Mouse (Mus musculus) E14TG2a.4 (cell line): ENCODE data around the gene Por.

Source experiments
- CTCF ChIP-seq: conservative IDR thresholded peaks from 2 replicates; pipeline ENCODE4 v1.5.1; 2014; ENCODE audit warnings: low read length
- NANOG ChIP-seq: IDR thresholded peaks from 2 replicates; pipeline ENCODE4 v1.6.1; 2014; ENCODE audit warnings: borderline replicate concordance, low read length, mixed read lengths
- POU5F1 ChIP-seq: IDR thresholded peaks from 2 replicates; pipeline ENCODE4 v1.6.1; 2014; ENCODE audit warnings: low read length, borderline replicate concordance

- TF ChIP-seq CTCF (no peak), NANOG (no peak), POU5F1 (no peak)
Measured at GRCm38 (mm10) chr5:135725991-135726390, 56.2 kb downstream of the Por start.
